Mouse (Mus musculus) stomach, embryonic 16.5 days (tissue): ENCODE results near the gene Exoc3l. TPM values are rescaled to one million over a fixed set of nuclear protein-coding genes. Genes with fewer than 3 reads are reported as not detected.

Experiments
- ATAC-seq: fragments of 200-750 bp; cut with Nextera tagmentation; 2 replicates; pipeline ENCODE4 v1.8.0; 2017; ENCODE audit warnings: moderate number of reproducible peaks, moderate TSS enrichment; ENCODE audit not compliant: insufficient read depth, low FRiP score
- H3K27ac ChIP-seq: fragments of 300-500 bp; sonication (generic); 2 replicates; pipeline ENCODE4 v1.5.1; 2014; ENCODE audit warnings: low read length
- H3K27me3 ChIP-seq: fragments of 300-500 bp; sonication (generic); 2 replicates; pipeline ENCODE4 v1.6.1; 2014; ENCODE audit warnings: low read length, control low read depth, mixed read lengths; ENCODE audit not compliant: control insufficient read depth, insufficient read depth
- H3K36me3 ChIP-seq: fragments of 300-500 bp; sonication (generic); 2 replicates; pipeline ENCODE4 v1.6.1; 2014; ENCODE audit warnings: low read length; ENCODE audit not compliant: control insufficient read depth, insufficient read depth
- H3K4me1 ChIP-seq: fragments of 300-500 bp; sonication (generic); 2 replicates; pipeline ENCODE4 v1.6.1; 2014; ENCODE audit warnings: low read length, control low read depth, mixed read lengths; ENCODE audit not compliant: control insufficient read depth, insufficient read depth
- H3K4me2 ChIP-seq: fragments of 300-500 bp; sonication (generic); 2 replicates; pipeline ENCODE4 v1.6.1; 2014; ENCODE audit warnings: low read depth, low read length, mixed read lengths
- H3K4me3 ChIP-seq: fragments of 300-500 bp; sonication (generic); replicated peaks from 2 replicates; pipeline ENCODE4 v1.5.1; 2014; ENCODE audit warnings: mild to moderate bottlenecking, low read length
- H3K9ac ChIP-seq: fragments of 300-500 bp; sonication (generic); 2 replicates; pipeline ENCODE4 v1.6.1; 2014; ENCODE audit warnings: low read length
- H3K9me3 ChIP-seq: fragments of 300-500 bp; sonication (generic); replicated peaks from 2 replicates; pipeline ENCODE4 v1.6.1; 2016; ENCODE audit warnings: low read length, control low read depth; ENCODE audit not compliant: control insufficient read depth
- WGBS: fragments of 180-500 bp; shearing (Covaris S2); extraction: QIAGEN DNeasy Blood & Tissue Kit; methylation state at CpG from one replicate; pipeline ENCODE4 v1.1.7; 2014; 5-methylcytosine and 5-hydroxymethylcytosine counted together
- polyA plus RNA-seq: library from polyadenylated mRNA; unstranded; fragments of >200 nt; fragmentation: Nextera tagmentation; extraction: Ambion mirVana; gene quantifications from 2 replicates; pipeline ENCODE4 v1.2.1, GENCODE M21; 2015

Exoc3l gene
- polyA plus RNA-seq, 1 experiment from 2014 or later = 11.9 TPM

DNA sequence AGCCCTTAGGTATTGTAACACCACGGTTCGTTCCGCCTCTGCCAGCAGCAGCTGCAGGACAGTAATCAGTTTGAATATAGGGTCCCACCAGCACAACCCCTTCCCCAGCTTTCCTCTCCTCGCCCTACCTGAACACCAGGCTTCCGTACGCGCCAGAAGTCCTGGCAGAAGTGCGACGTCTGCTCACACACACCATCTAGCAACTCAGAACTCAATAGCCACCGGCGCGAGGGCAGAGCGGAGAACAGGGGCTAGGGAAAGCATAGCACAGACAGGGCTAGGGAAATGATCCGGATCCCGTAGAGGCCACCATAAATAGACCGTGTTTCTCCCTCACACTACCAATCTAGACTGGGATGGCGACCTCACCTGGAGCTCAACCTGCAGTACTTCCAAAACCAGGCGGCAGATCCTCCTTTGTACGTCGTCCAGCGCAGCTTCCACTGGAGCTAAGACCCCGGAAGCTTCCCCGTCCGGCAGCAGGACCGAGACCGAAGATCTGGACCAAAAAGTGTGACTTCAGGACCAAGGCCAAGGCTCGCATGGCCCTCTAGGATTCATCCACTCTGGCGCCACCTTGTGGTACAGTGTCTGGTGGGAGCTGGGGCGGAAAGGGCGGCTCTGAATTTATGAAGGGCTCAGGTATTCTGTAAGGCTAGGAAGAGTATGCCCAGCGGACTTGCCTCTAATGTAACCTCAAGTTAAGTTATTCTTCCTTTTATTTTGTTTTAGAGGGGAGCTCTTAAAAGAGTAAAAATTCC is 5.2 kb downstream of the Exoc3l start:
- 6% methylated on average over 31 of the region's 31 CpGs for WGBS
- no peak for ATAC-seq
- peak overlapping the region; percentile 64; the same call in 1 of the 2 replicates for H3K4me3 ChIP-seq

DNA sequence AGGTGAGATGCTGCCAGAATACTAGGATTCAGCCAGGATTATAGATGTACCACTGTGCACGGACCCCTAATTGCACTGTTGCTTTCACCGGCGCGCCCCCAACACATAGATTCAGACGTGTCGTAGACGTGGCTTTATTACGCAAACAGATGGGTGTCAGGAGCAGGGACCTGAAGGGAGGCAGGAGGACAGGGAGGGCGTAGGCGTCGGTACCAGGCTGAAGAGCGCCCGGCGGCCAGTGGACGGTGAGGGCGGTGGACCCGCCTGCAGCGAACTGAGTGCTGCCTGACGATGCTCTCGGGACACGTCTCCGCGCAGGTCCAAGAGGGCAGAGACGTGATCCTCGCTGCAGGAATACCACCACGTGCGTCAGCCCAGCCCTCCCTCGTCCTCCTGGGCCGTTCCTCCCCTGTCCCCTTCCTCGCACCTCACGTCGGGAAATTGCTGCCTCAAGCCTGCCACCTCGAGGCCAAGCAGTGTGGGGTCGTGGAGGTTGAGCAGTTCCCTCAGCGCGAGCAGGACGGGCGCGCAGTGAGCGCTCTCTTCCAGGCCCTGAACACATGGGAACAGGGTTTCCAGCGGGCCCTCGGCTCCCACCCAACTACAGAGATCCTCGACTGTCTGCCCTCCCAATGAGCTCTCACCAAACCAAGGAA is 6.0 kb downstream of the Exoc3l start, which contains the start of gene 4931428F04Rik:
4931428F04Rik (minus strand) TSS at position 60 of the 656 bp plus-strand sequence.
- Histone ChIP-seq H3K4me3 (peak within 1 kb of the TSS; percentile 64), H3K27ac (peak within 1 kb of the TSS; percentile 87), H3K9me3 (no peaks in the 10 kb centered on the region), H3K4me1 (peaks cover 21% of the 10 kb centered on the region), H3K9ac (peak within 1 kb of the TSS; percentile 71), H3K4me2 (peak within 1 kb of the TSS; percentile 93), H3K27me3 (peaks cover 6% of the 10 kb centered on the region; the same call in 1 of the 2 replicates), H3K36me3 (no peaks in the 10 kb centered on the region)
- under 1% methylated on average over 43 of the region's 43 CpGs for WGBS
- ATAC-seq = peak; percentile 5; the same call in 1 of the 2 replicates

More for the DNA sequence above, 5.2 kb downstream of the Exoc3l start:
- peaks cover 6% of the 10 kb centered on the region; the same call in 1 of the 2 replicates for H3K27me3 ChIP-seq
- H3K36me3 ChIP-seq = no peaks in the 10 kb centered on the region
- H3K9me3 ChIP-seq = no peaks in the 10 kb centered on the region
- no peak overlapping the region for H3K27ac ChIP-seq
- peaks cover 21% of the 10 kb centered on the region for H3K4me1 ChIP-seq
- no peak overlapping the region for H3K9ac ChIP-seq
- peak overlapping the region; percentile 93 for H3K4me2 ChIP-seq

DNA sequence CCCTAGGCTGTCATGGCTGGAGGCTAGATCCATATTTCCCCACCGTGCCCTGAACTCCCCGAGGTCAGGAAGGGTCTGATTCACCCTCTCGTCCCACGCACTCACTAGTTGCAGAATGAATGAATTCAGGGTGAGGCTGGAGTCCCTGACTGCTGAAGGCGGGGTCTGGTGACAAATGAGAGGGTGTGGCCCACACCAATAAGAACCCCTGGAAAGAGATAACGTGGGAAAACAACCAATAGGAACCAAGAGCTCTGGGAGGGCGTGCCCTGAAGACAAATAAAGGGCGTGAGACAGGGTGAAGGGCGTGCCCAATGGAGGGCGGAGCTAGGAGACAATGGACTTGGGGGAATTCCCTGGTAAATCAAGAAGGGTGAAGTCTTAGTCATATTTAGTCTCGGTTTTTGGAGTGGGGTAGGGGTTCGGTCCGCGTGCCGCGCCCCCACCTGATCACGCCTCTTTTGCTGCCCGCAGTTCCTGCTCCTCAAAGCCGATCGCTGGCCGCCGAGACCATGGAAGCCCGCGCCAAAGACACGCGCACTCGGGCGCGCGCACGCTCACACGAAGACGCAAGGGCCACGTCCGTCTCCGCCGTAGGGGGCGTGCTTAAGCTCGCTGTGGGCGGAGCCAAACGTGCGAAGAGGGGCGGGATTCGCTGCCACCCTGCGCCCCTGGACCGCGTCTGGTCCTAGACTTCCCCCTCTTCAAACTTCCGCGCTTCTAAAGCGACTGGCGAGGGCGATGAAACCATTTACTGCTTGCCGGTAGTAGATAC is 6.8 kb downstream of the Exoc3l start:
- peak overlapping the region; percentile 93 for H3K4me2 ChIP-seq
- H3K36me3 ChIP-seq = no peaks in the 10 kb centered on the region
- H3K27me3 ChIP-seq = peaks cover 6% of the 10 kb centered on the region; the same call in 1 of the 2 replicates
- peak overlapping the region; percentile 87 for H3K27ac ChIP-seq
- no peaks in the 10 kb centered on the region for H3K9me3 ChIP-seq
- H3K9ac ChIP-seq = peak overlapping the region; percentile 71
- under 1% methylated on average over 53 of the region's 53 CpGs for WGBS
- H3K4me1 ChIP-seq = peaks cover 21% of the 10 kb centered on the region
- peak overlapping the region; percentile 64 for H3K4me3 ChIP-seq
- peak; percentile 93 for ATAC-seq

DNA sequence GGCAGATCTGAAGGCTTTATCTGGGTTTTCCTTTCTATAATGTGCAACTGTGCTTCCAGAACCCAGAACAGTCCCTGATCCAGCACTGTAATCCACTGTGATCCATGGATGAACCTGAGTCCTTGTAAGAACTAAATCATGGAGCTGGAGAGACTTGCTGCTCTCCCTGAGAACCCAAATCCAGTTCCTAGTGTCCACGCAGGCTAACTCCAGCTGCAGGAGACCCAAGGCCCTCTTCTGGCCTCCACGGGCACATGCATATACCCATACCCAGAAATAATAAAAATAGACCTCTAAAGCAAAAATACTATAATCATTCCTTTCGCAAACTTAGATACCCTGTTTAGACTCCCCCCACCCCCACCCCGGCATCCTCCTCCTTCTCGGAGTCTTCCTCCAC is 7.7 kb downstream of the Exoc3l start:
- WGBS = 84% methylated on average over 5 of the region's 5 CpGs
- no peak for ATAC-seq
- Histone ChIP-seq H3K4me3 (peak overlapping the region; percentile 64), H3K9me3 (no peaks in the 10 kb centered on the region), H3K27ac (no peak overlapping the region; the same call in 1 of the 2 replicates), H3K9ac (no peak overlapping the region), H3K27me3 (peaks cover 6% of the 10 kb centered on the region; the same call in 1 of the 2 replicates), H3K4me1 (peaks cover 21% of the 10 kb centered on the region), H3K4me2 (peak overlapping the region; percentile 93), H3K36me3 (no peaks in the 10 kb centered on the region)

DNA sequence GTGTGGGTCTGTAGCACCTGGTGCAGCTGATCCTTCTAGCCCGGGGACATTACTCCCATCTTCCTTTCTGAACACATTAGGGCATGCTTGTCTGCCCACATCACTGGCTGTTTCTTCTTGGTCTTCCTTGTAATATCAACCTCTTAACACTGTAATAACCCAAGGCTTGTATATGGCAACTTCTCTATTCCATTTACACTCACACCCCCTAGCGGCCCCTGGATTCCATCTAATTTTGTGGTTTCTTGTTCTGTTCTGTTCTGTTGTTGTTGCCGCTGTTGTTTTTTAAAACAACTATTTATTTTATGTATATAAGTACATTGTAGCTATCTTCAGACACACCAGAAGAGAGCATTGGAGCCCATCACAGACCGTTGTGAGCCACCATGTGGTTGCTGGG is 9.0 kb downstream of the Exoc3l start:
- no peaks in the 10 kb centered on the region for H3K9me3 ChIP-seq
- no peak overlapping the region for H3K4me3 ChIP-seq
- H3K36me3 ChIP-seq = no peaks in the 10 kb centered on the region
- WGBS = 90% methylated on average over 4 of the region's 4 CpGs
- H3K27me3 ChIP-seq = peaks cover 6% of the 10 kb centered on the region; the same call in 1 of the 2 replicates
- no peak overlapping the region for H3K4me2 ChIP-seq
- H3K27ac ChIP-seq = no peak overlapping the region
- peaks cover 21% of the 10 kb centered on the region for H3K4me1 ChIP-seq
- H3K9ac ChIP-seq = no peak overlapping the region
- no peak for ATAC-seq

DNA sequence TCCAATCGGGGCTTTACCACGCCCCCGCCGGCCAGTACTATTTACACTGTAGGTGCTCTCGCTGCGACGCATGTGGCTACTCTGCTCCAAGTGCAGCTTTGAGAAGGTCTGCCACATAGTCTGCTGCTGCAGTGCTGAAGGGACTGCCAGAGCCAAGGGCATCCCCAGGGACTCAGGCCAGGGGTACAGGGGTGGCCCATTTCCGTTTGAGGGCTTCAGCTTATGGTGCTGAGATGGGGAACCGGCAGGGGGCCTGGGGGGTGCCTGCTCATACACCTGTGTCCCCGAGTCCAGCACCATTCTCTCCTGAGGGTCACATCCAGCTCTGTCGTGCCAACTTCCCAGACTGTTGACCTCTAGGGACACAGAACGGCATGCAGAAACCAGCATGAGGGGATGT is 10.4 kb downstream of the Exoc3l start:
- no peak overlapping the region for H3K4me2 ChIP-seq
- 49% methylated on average over 12 of the region's 12 CpGs for WGBS
- H3K9me3 ChIP-seq = no peaks in the 10 kb centered on the region
- H3K9ac ChIP-seq = no peak overlapping the region
- no peaks in the 10 kb centered on the region for H3K36me3 ChIP-seq
- no peak overlapping the region for H3K4me3 ChIP-seq
- peaks cover 18% of the 10 kb centered on the region for H3K4me1 ChIP-seq
- peaks cover 3% of the 10 kb centered on the region; the same call in 1 of the 2 replicates for H3K27me3 ChIP-seq
- H3K27ac ChIP-seq = no peak overlapping the region
- ATAC-seq = no peak

DNA sequence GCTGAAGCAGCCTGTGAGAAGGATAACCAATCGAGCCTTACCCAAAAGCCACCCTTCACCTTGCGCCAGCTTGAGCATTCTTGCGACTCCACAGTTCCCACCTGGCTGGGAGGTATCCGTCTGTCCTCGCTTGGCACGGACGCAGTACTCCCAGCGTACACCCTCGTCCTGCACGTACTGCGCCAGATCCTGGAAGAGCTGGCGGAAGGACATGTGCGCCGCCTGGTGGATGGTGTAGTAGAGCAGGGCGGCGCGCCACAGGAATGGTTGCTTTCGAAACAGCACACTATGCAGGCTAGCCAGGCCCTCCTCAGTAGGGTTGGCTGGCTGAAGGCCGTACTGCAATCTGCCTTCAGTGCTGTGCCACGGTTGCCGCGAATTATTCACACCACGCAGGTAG is 12.8 kb downstream of the Exoc3l start:
- H3K4me1 ChIP-seq = peaks cover 7% of the 10 kb centered on the region; the same call in 1 of the 2 replicates
- H3K27ac ChIP-seq = no peak overlapping the region
- H3K4me3 ChIP-seq = no peak overlapping the region
- 28% methylated on average over 23 of the region's 23 CpGs for WGBS
- peak; percentile 64 for ATAC-seq
- H3K9ac ChIP-seq = no peak overlapping the region
- H3K9me3 ChIP-seq = no peaks in the 10 kb centered on the region
- no peaks in the 10 kb centered on the region for H3K36me3 ChIP-seq
- peaks cover 20% of the 10 kb centered on the region for H3K27me3 ChIP-seq
- H3K4me2 ChIP-seq = no peak overlapping the region

DNA sequence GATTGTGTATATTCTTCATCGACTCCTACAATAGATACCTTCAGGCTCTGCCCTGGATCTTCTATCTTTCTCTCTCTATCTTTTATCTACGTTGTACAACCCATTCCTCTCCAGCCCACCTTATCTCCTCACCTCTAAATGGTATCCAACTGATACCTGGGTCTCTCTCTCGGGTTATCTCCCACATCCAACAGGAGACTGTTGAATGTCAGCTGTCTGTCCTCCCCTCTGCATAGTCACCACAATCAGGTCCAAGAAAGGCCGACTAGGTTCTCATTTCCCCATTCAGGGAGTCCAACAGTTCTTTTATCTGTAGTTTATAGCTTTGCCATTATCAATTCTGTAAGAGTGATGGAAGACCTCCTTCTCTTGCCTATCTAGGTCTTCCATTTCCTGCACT is 13.7 kb downstream of the Exoc3l start:
- Histone ChIP-seq H3K9me3 (no peaks in the 10 kb centered on the region), H3K4me3 (no peak overlapping the region), H3K4me1 (peaks cover 7% of the 10 kb centered on the region; the same call in 1 of the 2 replicates), H3K27me3 (peaks cover 26% of the 10 kb centered on the region), H3K36me3 (no peaks in the 10 kb centered on the region), H3K27ac (no peak overlapping the region), H3K4me2 (no peak overlapping the region), H3K9ac (no peak overlapping the region)
- 84% methylated on average over 4 of the region's 4 CpGs for WGBS
- ATAC-seq = no peak
